Mouse (Mus musculus): ENCODE measurements around the gene Usp5.

Gene Usp5

DNA sequence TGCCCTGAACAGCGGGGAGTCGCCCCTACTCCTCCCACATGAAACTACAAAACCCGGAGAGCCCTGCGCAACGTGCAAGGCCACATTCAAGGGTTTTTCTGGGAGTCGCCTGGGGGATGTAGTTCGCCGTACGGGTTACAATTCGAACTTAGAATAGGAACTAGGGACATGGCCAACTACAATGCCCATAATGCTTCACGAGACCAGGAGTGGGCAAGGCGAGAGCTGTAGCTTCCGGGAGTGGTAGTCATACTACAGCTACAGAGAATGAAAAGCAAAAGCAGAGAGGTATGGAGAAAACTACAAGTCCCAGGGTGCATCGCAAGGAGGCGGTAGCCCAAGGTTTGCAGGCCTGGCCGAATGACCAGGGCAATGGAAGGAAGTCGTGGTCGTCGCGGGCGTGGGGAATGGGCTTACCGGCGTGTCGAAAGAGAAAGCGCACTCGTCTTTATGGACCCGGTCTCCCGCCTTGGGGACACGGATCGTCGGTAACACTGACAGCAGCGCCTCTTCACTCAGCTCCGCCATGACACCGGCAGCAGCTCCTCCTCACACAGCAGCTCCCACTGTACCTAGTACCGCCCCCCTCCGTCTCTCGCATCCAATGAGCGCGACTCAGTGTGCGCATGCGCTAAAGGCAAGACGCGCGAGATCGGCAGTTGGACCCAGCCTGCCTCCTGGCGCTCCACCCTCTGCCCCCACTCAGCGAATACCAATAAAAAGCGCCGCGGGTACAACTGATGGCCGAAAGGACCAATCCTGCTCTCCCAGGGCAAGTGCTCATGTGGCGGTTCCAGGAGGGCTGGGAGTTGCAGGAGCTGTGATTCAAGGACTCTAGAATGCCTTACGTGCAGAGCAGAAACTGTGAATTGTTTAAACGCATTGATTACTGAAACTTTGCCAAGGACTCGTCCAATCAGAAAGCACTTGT lies at the start of gene Usp5, which contains the start of gene Cdca3:
Usp5 (minus strand) TSS at position 617 of the 931 bp plus-strand sequence.
Cdca3 (plus strand) TSS at position 680 of the 931 bp plus-strand sequence.
- peak; percentile 100 for DNase-seq

- no peak for DNase-seq
These were observed 45.1 kb upstream of the Usp5 start for GRCm38 (mm10) chr6:124874348-124874747.

DNA sequence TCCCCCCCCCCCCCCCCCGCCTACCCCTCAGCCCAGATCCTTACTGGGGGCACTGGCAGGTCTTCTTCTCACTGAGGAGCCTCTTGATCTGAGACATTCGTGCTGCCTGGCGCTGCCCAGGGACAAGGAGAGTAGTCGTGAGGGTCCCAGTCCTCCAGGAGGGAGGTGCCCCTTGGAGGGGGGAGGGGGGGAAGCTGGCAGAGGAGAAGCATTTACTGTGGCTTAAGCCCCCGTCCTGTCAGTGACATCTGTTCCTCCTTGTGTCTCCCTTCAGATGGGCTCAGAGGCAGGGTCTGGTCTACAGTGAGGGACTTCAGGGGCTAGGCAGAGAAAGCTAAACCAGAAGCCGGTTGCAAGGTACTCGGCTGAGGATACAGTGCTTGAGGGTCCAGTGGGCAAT lies 37.3 kb upstream of the Usp5 start:
- no peak for DNase-seq

- DNase-seq = peak; percentile 29
These were observed 36.6 kb upstream of the Usp5 start for GRCm38 (mm10) chr6:124865766-124866362.

DNA sequence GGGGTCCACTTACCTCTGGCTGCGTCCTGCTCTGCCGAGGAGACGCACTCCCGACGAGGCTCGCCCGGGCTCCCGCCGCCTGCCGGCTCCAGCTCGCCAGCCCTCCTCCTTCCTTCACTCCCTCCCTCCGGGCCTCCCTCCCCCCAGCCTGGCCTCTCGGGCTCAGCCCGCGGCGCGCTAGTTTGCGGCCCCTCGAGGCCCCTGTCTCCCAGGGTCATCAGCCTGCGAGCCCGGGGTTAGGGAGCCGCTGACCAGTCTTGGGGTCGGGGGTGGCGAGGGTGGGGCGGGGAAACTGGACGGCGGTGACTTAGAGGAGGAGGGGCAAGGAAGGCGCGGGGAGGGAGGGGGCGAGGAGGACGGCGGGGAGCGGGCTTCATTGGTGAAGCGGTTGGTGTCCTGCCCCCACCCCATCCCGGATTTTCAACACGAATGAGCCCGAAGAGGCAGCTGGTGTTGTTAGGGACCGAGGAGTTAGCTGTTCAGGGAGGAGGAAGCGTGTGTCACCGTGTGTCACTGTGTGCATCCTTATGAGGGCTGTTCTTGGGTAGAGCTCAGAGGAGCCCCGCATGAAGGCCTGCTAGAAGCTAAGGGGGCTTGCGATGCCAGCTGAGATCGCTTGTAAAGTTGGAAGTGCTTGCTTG lies 34.5 kb upstream of the Usp5 start, which contains the start of gene Gpr162:
Gpr162 (minus strand) TSS at position 326 of the 641 bp plus-strand sequence.
- peak; percentile 68 for DNase-seq

- no peak for DNase-seq
These were observed 33.9 kb upstream of the Usp5 start for GRCm38 (mm10) chr6:124863125-124863657.

GRCm38 (mm10) chr6:124862406-124863124 lies 33.3 kb upstream of the Usp5 start:
- DNase-seq = no peak

GRCm38 (mm10) chr6:124861802-124862201 lies 32.5 kb upstream of the Usp5 start:
- no peak for DNase-seq

DNA sequence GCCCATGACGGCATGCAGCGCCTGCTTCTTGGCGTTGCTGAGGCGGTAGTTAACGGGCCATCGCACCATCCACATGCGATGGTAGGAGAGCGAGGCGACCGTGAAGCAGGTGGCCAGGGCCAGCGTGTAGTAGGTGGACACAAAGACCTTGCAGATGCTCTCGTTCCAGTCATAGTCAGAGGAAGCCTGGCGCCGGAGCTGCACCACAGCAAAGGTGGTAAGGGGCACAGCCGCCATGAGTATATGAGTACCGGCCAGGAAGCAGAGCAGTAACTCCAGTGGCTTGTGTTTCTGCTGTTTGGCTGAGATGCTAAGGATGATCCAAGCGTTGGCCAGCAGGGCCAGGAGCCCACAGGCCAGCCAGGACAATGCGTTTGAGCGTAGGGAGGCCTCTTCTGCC lies 32.0 kb upstream of the Usp5 start:
- no peak for DNase-seq

GRCm38 (mm10) chr6:124860511-124860910 lies 31.2 kb upstream of the Usp5 start:
- DNase-seq = no peak

- peak; percentile 87 for DNase-seq
These were observed 30.4 kb upstream of the Usp5 start for GRCm38 (mm10) chr6:124859725-124860124.

DNA sequence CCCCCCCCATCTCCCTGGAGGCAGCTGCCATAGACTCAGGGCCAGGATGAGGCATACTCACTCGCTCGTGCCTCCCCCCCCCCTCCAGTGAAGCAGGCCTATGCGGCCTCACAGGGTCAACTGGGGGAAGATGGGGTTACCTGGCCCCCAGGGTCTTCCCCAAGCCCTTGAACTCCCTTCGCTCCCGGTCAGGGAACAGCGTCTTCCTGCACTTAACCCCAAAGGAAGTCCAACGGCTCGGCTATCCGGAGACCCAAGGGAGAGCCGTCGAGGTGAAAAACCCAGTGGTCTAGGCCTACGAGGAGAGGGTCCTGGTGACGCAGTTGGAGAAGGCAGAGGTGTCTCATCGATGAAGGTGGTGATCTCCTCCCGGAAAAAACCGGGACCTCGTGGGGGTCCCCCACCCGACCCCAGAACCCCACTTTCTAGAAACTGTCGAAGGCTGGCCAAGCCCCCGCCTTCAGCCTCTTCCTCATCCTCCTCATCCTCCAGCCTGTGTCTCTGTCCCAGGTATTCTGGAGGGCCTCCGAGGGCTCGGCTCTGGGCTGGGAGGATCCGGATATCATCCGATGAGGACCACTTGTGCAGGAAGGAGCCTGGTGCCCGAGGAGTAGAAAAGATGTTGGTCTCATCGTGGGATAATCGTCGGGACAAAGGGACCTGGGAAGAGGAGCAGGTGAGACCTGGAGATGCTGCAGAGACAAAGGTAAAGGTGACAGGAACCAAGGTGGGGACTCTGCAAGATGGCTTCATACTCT lies 29.5 kb upstream of the Usp5 start:
- no peak for DNase-seq

DNA sequence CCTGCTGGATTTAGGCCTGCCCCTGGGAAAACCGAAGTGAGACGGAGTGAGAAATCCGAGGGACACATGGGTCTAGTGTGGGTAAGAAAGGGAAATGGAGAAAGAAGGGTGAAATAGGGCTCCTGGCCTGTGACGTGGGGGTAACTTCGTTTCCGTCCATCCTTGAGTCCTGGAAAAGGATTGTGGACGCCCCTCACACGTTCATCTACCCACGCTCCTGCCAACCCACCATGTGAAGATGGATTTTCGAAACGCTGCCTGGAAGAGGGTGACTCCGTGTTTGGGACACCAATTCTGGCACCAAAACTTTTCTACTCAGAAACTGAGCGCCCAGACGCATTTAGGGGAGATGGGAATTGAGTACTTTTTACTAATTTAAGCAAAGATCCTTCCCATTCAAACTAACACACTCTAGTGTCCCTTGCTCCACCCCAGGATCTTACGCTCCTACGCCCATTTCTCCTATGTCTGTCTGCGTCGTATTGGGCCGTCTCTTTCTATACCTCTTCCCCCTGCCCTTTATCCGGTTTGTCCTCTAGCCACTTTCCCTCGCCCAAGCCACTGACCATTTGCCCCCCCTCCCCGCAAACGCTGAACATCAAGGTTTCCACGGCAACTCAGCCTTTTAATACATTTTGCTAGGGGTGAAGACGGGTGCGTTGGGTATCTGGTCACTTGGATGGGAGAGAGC lies 28.7 kb upstream of the Usp5 start:
- no peak for DNase-seq

DNA sequence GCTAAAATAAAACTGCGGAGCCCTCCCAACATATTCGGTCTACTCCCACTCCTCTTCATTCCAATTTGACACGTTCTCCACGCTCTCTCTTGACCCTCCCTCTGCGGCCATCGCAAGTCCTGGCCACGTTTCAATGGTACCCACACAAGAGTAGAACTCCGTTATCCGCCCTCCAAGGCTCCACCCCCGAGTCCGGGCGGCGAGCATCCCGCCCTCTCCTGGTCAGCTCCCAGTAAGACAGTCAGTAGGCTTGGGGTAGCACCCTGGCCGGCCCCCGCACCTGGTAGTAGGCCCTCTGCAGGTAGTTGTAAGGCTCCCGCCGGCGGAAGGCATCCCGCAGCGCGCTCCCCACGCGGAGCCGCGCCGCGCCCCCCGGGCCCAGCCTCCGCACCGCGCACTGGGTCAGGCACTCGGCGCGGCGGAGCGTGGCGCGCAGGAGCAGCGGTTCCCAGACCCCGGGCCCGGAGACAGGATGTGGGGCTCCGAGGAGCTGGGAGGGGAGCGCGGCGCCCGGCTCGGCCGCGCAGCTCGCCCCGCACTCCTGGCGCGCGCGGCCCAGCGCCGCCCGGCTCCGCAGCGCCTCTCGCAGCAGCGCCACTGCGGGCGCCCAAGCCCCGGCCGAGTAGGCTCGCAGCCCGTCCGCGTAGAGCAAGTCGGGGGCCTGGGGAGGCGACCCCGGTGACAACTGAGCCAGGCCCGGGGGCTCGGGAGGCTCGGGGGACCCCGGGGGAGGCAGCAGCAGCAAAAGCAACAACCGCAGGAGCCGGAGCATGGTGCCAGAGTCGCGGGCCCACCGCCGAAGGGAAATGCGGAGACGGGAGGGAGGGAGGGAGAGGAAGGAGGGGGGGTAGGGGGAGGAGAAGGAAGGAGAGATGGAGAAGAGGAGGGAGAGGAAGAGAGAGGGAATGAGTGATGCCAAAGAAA lies 27.9 kb upstream of the Usp5 start, which contains the start of gene P3h3:
P3h3 (minus strand) TSS at position 837 of the 924 bp plus-strand sequence.
- DNase-seq = peak; percentile 82

DNA sequence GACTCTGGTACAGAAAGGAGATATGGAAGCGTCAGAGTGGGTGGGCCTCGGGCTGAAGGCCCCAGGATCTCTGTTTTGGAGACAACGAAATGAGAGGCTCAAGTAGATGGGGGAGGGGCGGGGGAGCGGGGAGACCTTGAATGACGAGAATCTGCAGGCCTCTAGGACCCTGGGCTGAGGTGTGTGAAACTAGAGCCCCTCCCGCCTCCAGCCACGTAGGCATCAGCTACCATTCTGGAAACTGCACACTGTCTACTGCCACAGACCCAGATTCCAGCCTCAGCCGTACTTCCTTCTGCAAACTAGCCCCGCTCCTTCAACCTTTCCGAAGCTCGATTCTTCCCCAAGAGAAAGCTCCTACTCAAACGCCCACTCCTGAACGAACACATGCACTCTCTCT lies 27.0 kb upstream of the Usp5 start:
- no peak for DNase-seq

DNA sequence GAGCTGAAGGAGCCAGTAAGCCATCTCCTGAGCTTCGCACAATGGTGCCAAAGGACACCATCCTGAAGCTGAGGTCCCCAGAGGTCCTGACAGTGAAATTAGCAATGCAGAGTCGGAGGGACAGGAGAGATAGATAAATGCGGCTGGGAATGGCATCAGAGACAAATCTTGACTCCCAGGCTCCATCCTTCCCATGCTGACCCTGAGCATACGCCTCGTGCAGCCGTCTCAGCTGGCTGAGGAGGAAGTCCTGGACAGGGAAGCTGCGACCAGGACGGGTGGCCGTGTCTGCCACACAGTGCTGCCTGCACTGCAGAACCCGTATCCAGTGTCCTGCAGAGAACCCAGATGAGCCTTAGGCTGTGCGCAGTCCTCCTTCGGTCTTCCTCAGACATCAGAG lies 25.4 kb upstream of the Usp5 start:
- DNase-seq = no peak

GRCm38 (mm10) chr6:124850535-124850934 lies 21.3 kb upstream of the Usp5 start:
- no peak for DNase-seq

- DNase-seq = peak; percentile 92
These were observed 18.0 kb upstream of the Usp5 start for GRCm38 (mm10) chr6:124847305-124847704.

- DNase-seq = no peak
These were observed 11.2 kb upstream of the Usp5 start, which contains the start of gene Gnb3 for GRCm38 (mm10) chr6:124840241-124841167. Gnb3 (minus strand) TSS chr6:124840275.
